Mouse (Mus musculus) right cerebral cortex, postnatal 25 days (tissue): ENCODE results near the gene Trpv2.

Source experiments
- DNase-seq: peaks from one replicate; pipeline ENCODE4 v3.0.0; 2022

Gene Trpv2

GRCm38 (mm10) chr11:62604123-62604706 is 29.9 kb downstream of the Trpv2 start:
- no peak for DNase-seq

- DNase-seq: no peak
These were observed 30.8 kb downstream of the Trpv2 start for GRCm38 (mm10) chr11:62604886-62605618.

GRCm38 (mm10) chr11:62605619-62606298 is 31.5 kb downstream of the Trpv2 start:
- no peak for DNase-seq

GRCm38 (mm10) chr11:62606299-62607169 is 32.2 kb downstream of the Trpv2 start:
- DNase-seq: no peak

GRCm38 (mm10) chr11:62607170-62607951 is 33.1 kb downstream of the Trpv2 start:
- no peak for DNase-seq

- no peak for DNase-seq
These were observed 33.6 kb downstream of the Trpv2 start for GRCm38 (mm10) chr11:62607952-62608201.

GRCm38 (mm10) chr11:62608826-62609675 is 34.8 kb downstream of the Trpv2 start:
- DNase-seq: no peak

- no peak for DNase-seq
These were observed 36.0 kb downstream of the Trpv2 start for GRCm38 (mm10) chr11:62610304-62610703.

GRCm38 (mm10) chr11:62612604-62613003 is 38.3 kb downstream of the Trpv2 start:
- DNase-seq: no peak

GRCm38 (mm10) chr11:62613657-62614365 is 39.5 kb downstream of the Trpv2 start:
- DNase-seq: peak; percentile 89

- no peak for DNase-seq
These were observed 40.7 kb downstream of the Trpv2 start for GRCm38 (mm10) chr11:62614876-62615410.

- no peak for DNase-seq
These were observed 41.2 kb downstream of the Trpv2 start for GRCm38 (mm10) chr11:62615456-62615855.

- DNase-seq: no peak
These were observed 46.8 kb downstream of the Trpv2 start for GRCm38 (mm10) chr11:62621079-62621478.

- no peak for DNase-seq
These were observed 47.4 kb downstream of the Trpv2 start for GRCm38 (mm10) chr11:62621586-62622283.

- DNase-seq: no peak
These were observed 48.6 kb downstream of the Trpv2 start for GRCm38 (mm10) chr11:62622850-62623249.

- peak; percentile 57 for DNase-seq
These were observed 50.3 kb downstream of the Trpv2 start for GRCm38 (mm10) chr11:62624341-62625291.

- no peak for DNase-seq
These were observed 55.3 kb downstream of the Trpv2 start for GRCm38 (mm10) chr11:62629352-62630224.
